Mouse (Mus musculus) gastrocnemius, adult 2 months (tissue): ENCODE measurements at regions not wholly inside any gene's neighbourhood (a gene's known extent, or its start where the extent isn't known, plus 50 kb on each side); places are given as distances from the start of the nearest gene placed in this dataset.
A peak's percentile ranks its signal among the peaks of the same experiment; 100 is the strongest.
"Not testable (repeated sequence)": the region's sequence is repeated elsewhere in the genome, so short reads cannot be mapped to it uniquely, and the experiment has no call there.

Source experiments
- DNase-seq: peaks from one replicate; pipeline ENCODE4 v3.0.0; 2022
- H3K27ac ChIP-seq: fragments of 200-600 bp; 2 replicates; pipeline ENCODE4 v1.8.1; 2022; ENCODE audit warnings: mild to moderate bottlenecking
- H3K4me3 ChIP-seq: fragments of 200-600 bp; 2 replicates; pipeline ENCODE4 v1.8.1; 2022; ENCODE audit warnings: mild to moderate bottlenecking, moderate library complexity
- CTCF ChIP-seq: fragments of 200-600 bp; IDR thresholded peaks from 2 replicates; pipeline ENCODE4 v1.8.1; 2022; ENCODE audit warnings: antibody characterized with exemption, mild to moderate bottlenecking, moderate library complexity
- intact Hi-C: fragments of 180-260 bp; cut with DNase I; formaldehyde crosslinking; loops from one replicate; pipeline ENCODE4 v1.15.1; 2025

DNA sequence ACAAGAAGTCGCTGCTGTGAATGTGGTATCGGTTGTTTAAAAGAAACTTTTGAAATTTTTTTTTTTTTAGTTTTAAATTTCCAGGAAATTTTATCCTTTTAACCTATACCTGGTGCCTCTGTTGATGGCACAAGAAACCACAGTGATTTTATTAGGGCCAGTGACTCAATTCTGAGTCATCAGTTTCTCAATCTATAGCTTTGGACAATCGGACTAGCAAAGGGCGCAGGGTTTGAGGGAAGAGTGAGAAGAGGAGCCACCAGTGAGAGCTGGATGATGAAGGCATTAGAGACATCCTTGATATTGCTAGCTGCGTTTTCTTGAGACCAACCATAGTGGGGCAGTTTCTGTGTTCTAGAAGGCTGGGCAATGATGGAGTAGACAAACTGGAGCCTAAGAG is 55.4 kb upstream of the Il33 start:
- Histone ChIP-seq H3K4me3 (no peak overlapping the region), H3K27ac (no peak overlapping the region)
- intact Hi-C loops = no loop called here
- no peak for DNase-seq
- TF ChIP-seq CTCF = no peak

DNA sequence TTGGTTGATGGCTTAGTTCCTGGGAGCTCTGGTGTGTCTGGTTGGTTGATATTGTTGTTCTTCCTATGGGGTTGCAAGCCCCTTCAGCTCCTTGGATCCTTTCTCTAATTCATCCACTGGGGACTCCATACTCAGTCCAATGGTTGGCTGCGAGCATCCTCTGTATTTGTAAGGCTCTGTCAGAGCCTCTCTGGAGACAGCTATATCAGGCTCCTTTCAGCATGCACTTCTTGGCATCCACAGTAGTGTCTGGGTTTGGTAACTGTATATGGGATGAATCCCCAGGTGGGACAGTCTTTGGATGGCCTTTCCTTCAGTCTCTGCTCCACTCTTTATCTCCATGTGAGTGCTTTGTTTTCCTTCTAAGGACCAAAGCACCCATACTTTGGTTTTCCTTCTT is 55.9 kb upstream of the Ranbp6 start:
- not testable (repeated sequence) for H3K4me3 ChIP-seq, DNase-seq

DNA sequence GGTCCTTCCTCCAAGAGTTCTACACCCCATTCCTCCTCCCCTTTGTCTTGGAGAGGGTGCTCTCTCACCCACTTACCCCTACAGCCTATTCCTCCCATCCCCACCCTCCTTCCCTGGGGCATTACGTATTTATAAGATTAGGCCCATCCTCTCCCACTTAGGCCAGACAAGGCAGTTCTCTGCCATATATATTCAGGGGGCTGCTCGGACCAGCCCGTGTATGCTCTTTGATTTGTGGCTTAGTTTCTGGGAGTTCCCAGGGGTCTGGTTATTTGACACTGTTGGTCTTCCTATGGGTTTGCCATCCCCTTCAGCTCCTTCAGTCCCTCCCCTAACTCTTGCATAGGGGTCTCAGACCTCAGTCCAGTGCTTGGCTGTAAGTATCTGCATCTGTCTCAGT is 54.0 kb upstream of the Ranbp6 start:
- Histone ChIP-seq H3K27ac (no peak overlapping the region), H3K4me3 (no peak overlapping the region)
- intact Hi-C loops = no loop called here
- DNase-seq = no peak
- no peak for TF ChIP-seq CTCF

More for the DNA sequence above, 55.9 kb upstream of the Ranbp6 start:
- H3K27ac ChIP-seq, intact Hi-C loops: not testable (repeated sequence)

DNA sequence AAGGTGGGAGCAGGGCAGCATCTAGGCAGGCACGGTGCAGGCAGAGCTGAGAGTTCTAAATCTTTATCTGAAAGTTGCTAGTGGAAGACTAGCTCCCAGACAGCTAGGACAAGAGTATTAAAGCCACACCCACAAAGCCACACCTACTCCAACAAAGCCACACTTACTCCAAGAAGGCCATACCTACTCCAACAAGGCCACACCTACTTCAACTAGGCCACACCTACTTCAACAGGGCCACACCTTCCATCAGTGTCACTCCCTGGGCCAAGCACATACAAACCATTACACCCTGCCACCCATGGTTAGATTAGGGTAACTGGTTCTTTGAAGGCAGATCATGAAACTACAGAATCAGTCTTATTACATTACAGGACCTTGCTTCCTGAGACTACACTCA is 52.4 kb upstream of the Ranbp6 start:
- intact Hi-C loops = no loop called here
- no peak for TF ChIP-seq CTCF
- DNase-seq = no peak
- Histone ChIP-seq H3K27ac (no peak overlapping the region), H3K4me3 (no peak overlapping the region)

DNA sequence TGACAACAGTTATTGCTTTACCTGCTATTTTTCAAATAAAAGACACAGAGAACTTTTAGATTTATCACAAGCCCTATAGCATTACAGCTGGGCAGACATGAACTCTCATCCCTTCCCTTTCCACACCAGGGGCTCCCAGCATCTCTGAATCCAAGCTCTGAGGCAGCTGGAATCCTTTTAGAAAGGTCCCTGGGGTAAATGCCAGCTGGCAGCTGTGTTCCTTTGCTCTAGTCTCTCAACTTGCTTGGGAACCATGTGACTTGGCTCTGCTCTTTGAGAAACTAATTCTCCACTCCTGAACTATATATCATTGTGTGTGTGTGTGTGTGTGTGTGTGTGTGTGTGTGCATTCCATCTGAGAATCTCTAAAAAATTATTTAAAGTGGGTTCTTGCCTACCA is 50.0 kb upstream of the Ranbp6 start:
- H3K27ac ChIP-seq = no peak overlapping the region
- no peak for TF ChIP-seq CTCF
- H3K4me3 ChIP-seq = no peak overlapping the region
- DNase-seq = peak; percentile 47
- intact Hi-C loops = no loop called here
